Mouse (Mus musculus): ENCODE data around the gene Onecut3. TPM values are rescaled to one million over a fixed set of nuclear protein-coding genes. Genes with fewer than 3 reads are reported as not detected.
A peak's percentile ranks its signal among the peaks of the same experiment; 100 is the strongest.

The Onecut3 gene
- polyA plus RNA-seq, 1 experiment from 2014 or later: not detected

DNA sequence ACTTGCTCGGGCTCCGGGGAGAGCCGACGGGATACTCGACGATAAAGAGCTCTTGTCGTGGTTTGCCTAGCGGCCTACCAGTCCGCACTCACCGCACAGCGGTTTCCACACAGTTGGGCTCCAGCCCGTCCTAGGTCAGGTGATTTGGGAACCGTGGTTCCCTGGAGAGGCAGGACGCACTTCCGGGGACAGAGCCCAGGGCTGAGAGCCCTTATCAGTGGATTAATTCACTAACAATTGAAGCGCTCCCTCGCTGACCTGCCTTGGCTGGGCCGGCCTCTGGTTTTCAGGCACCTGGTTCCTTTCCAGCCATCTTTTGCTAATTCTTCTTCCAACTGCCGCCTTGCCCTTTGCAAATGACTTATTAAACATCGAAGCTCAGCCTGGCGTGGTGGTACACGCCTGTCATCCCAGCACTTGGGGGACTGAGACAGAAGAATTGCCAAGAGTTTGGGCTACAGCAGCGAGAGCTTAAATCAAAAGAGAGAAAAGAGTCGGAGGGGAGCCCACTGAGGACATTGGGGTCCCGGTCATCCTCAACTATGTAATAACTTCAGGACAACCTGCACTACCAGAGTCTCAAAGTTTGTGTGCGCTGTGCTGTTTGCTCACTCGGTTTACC is 9.1 kb downstream of the Onecut3 start:
- no peak overlapping the region for H3K9ac ChIP-seq
- peaks cover 88% of the 10 kb centered on the region for H3K27me3 ChIP-seq
- peaks cover 15% of the 10 kb centered on the region for H3K4me1 ChIP-seq (replicated peaks)
- no peaks in the 10 kb centered on the region for H3K9me3 ChIP-seq (replicated peaks)
- no peaks in the 10 kb centered on the region for H3K36me3 ChIP-seq
- H3K4me3 ChIP-seq: peak overlapping the region; percentile 21
- 3% methylated on average over 27 of the region's 27 CpGs for WGBS
- no peak overlapping the region for H3K27ac ChIP-seq
- ATAC-seq (replicated peaks; ENCODE audit: insufficient number of reproducible peaks, insufficient read depth, low FRiP score, low read depth): no peak
- H3K4me2 ChIP-seq: peak overlapping the region; percentile 43

DNA sequence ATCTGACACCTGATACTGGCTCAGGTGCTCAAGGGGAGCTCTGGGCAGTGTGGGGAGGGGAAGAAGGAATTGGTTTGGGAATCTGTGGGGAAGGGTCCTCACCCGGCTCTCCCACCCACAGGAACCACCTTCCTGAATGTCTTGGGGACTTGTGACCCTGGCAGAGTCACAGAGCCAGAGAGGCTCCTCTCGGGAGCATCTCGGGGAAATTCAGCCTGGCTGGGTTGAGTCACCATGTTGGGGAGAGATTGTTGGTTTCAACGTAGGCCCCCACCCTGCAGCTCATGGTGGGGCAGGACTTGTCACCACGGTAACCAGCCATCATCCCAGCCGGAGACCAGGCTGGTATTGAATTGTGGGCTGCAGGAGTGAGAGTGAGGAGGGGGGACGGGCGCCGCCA is 10.1 kb downstream of the Onecut3 start:
- no peak for ATAC-seq (replicated peaks; ENCODE audit: insufficient number of reproducible peaks, insufficient read depth, low FRiP score, low read depth)
- 4% methylated on average over 9 of the region's 9 CpGs for WGBS

DNA sequence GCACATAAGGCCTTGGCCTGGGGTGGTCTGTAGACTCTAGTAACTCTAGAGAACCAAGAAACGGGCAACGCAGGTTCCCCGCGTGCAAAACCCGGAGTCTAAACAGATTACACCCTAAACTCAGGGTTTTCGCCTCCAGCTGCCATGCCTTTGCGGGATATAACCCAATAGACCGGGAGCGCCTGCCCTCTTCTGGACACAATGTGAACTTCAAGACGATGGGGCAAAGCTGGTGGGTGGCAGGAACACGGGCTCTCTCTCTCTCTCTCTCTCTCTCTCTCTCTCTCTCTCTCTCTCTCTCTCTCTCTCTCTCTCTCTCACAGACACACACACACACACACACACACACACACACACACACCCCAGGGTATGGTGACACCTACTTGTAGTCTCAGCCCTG is 11.6 kb downstream of the Onecut3 start:
- Histone ChIP-seq H3K36me3 (no peaks in the 10 kb centered on the region), H3K4me3 (no peak overlapping the region), H3K27me3 (peaks cover 73% of the 10 kb centered on the region), H3K9me3 (replicated peaks) (no peaks in the 10 kb centered on the region), H3K9ac (no peak overlapping the region), H3K27ac (no peak overlapping the region), H3K4me1 (replicated peaks) (peaks cover 20% of the 10 kb centered on the region), H3K4me2 (no peak overlapping the region)
- no peak for ATAC-seq (replicated peaks; ENCODE audit: insufficient number of reproducible peaks, insufficient read depth, low FRiP score, low read depth)
- WGBS: under 1% methylated on average over 11 of the region's 11 CpGs

More for the DNA sequence above, 10.1 kb downstream of the Onecut3 start:
- peaks cover 18% of the 10 kb centered on the region for H3K4me1 ChIP-seq (replicated peaks)
- H3K9me3 ChIP-seq (replicated peaks): no peaks in the 10 kb centered on the region
- H3K4me3 ChIP-seq: no peak overlapping the region
- peaks cover 83% of the 10 kb centered on the region for H3K27me3 ChIP-seq
- no peak overlapping the region for H3K4me2 ChIP-seq
- no peak overlapping the region for H3K27ac ChIP-seq
- H3K36me3 ChIP-seq: no peaks in the 10 kb centered on the region
- H3K9ac ChIP-seq: no peak overlapping the region

DNA sequence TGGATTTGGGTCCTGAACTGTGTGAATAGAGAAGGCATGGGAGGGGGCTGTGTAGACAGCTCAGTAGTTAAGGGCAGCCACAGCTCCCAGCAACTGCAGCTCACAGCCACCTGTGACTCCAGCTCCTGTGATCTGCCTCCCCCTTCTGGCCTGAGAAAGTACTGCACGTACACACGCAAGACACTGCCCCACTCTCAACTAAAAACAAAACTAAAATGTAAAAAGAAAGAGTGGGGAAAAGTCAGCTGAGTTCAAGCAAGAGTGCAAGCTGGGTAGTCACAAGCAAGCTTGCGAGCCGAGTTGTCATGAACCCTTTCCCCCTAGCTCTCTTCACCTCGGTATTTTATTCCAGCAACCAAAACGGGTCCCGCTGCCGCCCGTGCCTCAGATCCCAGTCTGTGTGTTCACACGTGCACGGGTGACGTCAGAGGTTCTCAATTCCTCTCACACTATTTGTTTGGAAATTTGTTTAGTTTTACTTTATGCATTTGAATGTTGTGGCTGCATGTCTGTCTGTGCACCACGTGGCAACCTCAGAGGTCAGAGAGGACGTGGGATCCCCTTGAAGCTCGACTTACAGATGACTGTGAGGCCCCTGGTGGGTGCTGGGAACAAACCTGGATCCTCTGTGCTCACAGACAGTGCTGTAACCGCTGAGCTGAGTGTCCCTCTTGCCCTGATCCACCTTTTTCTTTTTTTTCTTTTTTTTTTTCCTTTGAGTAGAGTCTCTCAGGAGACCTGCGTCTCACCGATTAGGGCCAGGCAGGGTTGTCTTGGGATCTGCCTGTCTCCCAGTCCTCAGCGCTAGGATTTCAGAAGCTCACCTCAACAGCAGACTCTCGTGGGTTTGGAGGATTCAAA is 15.0 kb downstream of the Onecut3 start:
- Histone ChIP-seq H3K27me3 (peaks cover 76% of the 10 kb centered on the region), H3K4me3 (peak overlapping the region; percentile 44), H3K4me2 (peak overlapping the region; percentile 74), H3K4me1 (replicated peaks) (peaks cover 11% of the 10 kb centered on the region; the same call in 1 of the 2 replicates), H3K9ac (peak overlapping the region; percentile 44), H3K9me3 (replicated peaks) (no peaks in the 10 kb centered on the region), H3K36me3 (no peaks in the 10 kb centered on the region), H3K27ac (no peak overlapping the region)
- peak; percentile 52; the same call in 1 of the 2 replicates for ATAC-seq (replicated peaks; ENCODE audit: insufficient number of reproducible peaks, insufficient read depth, low FRiP score, low read depth)
- WGBS: 8% methylated on average over 20 of the region's 20 CpGs

DNA sequence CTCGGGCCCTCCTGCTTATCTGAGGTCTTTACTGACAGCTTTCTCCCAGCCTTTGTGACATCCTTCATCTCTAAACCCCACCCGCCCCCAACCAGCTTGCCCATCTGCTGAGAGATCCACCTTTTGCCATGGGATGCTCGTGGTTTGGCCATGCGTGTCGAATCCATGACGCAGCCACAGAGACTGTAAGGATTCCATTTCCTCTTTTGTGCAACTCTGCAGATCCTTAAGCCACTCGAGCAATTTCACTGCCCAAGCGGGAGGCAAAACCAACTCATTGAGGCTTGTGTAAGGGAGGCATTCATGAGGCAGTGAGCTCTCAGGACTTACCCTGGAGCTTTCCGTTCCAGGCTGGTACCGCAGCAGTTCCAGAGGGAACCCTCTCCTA is 15.6 kb downstream of the Onecut3 start:
- Histone ChIP-seq H3K36me3 (no peaks in the 10 kb centered on the region), H3K4me2 (peak overlapping the region; percentile 74; the same call in 1 of the 2 replicates), H3K4me3 (no peak overlapping the region), H3K9me3 (replicated peaks) (no peaks in the 10 kb centered on the region), H3K27me3 (peaks cover 76% of the 10 kb centered on the region), H3K9ac (no peak overlapping the region), H3K4me1 (replicated peaks) (peaks cover 11% of the 10 kb centered on the region; the same call in 1 of the 2 replicates), H3K27ac (no peak overlapping the region)
- WGBS: 49% methylated on average over 10 of the region's 10 CpGs
- ATAC-seq (replicated peaks; ENCODE audit: insufficient number of reproducible peaks, insufficient read depth, low FRiP score, low read depth): no peak

DNA sequence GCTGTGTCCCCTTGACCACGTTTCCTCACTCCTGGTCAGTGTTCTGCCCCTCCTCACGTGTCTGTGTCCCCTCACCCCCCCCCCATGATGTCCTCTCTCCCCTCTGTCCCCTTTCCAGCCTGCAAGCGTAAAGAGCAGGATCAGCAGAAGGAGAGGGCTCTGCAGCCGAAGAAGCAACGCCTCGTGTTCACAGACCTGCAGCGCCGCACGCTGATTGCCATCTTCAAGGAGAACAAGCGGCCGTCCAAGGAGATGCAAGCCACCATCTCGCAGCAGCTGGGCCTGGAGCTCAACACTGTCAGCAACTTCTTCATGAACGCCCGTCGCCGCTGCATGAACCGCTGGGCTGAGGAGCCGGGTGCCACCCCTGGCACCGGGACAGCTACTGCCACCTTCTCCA is 19.1 kb downstream of the Onecut3 start:
- peaks cover 59% of the 10 kb centered on the region for H3K27me3 ChIP-seq
- peak overlapping the region; percentile 32; the same call in 1 of the 2 replicates for H3K4me2 ChIP-seq
- H3K9ac ChIP-seq: peak overlapping the region; percentile 28

DNA sequence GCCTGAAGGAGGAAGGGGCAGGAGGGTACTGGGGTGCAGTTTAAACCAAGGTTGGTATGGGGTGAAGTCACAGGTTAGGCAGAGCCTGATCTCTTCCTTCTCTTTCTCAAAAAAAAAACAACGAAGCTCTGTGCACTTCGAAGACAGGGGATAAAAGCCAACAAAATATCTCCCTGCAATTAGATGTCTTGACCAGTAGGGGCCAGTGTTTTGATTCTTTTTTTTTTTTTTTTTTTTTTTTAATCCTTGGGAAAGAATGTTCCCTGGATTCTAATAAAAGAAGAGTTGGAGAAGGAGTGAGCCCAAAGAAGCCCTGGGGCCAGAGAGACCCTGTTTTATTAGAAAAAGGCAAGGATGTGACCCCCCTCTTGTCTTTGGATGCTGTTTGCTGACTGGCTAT is 24.7 kb downstream of the Onecut3 start:
- no peak for ATAC-seq (replicated peaks; ENCODE audit: insufficient number of reproducible peaks, insufficient read depth, low FRiP score, low read depth)
- H3K36me3 ChIP-seq: no peaks in the 10 kb centered on the region
- no peak overlapping the region for H3K9ac ChIP-seq
- no peak overlapping the region for H3K27ac ChIP-seq
- H3K4me3 ChIP-seq: no peak overlapping the region
- peaks cover 21% of the 10 kb centered on the region for H3K27me3 ChIP-seq
- H3K4me1 ChIP-seq (replicated peaks): no peaks in the 10 kb centered on the region
- 66% methylated on average over 2 of the region's 2 CpGs for WGBS
- H3K9me3 ChIP-seq (replicated peaks): no peaks in the 10 kb centered on the region
- no peak overlapping the region for H3K4me2 ChIP-seq

More for the DNA sequence above, 19.1 kb downstream of the Onecut3 start:
- no peak for ATAC-seq (replicated peaks; ENCODE audit: insufficient number of reproducible peaks, insufficient read depth, low FRiP score, low read depth)
- Histone ChIP-seq H3K9me3 (replicated peaks) (no peaks in the 10 kb centered on the region), H3K36me3 (no peaks in the 10 kb centered on the region), H3K4me3 (0 out of 2 replicates have a peak overlapping the region, but pooled peaks have one; percentile 13), H3K27ac (no peak overlapping the region), H3K4me1 (replicated peaks) (peaks cover 9% of the 10 kb centered on the region; the same call in 1 of the 2 replicates)
- 11% methylated on average over 19 of the region's 19 CpGs for WGBS

DNA sequence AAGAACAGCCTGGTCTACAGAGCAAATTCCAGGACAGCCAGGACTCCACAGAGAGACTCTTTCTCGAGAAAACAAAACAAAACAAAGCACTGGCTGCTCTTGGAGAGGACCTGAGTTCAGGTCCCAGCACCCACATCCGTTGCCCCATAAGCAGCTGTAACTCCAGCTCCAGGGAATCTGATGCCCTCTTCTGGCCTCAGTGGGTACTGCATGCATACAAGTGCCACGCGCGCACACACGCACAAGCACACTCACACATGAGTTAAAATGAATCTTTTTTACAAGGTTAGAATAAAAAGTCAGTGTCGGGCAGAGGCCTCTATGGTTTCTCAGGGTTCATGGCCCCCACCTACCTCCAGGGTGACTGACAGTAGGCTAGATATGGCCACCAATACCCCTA is 28.7 kb downstream of the Onecut3 start:
- Histone ChIP-seq H3K4me1 (replicated peaks) (0 out of 2 replicates have a peak, but pooled peaks cover 3% of the 10 kb centered on the region), H3K4me3 (no peak overlapping the region), H3K27ac (no peak overlapping the region), H3K36me3 (no peaks in the 10 kb centered on the region), H3K9ac (no peak overlapping the region), H3K27me3 (peaks cover 8% of the 10 kb centered on the region; the same call in 1 of the 2 replicates), H3K9me3 (replicated peaks) (no peaks in the 10 kb centered on the region), H3K4me2 (no peak overlapping the region)
- ATAC-seq (replicated peaks; ENCODE audit: insufficient number of reproducible peaks, insufficient read depth, low FRiP score, low read depth): no peak
- 93% methylated on average over 7 of the region's 7 CpGs for WGBS

DNA sequence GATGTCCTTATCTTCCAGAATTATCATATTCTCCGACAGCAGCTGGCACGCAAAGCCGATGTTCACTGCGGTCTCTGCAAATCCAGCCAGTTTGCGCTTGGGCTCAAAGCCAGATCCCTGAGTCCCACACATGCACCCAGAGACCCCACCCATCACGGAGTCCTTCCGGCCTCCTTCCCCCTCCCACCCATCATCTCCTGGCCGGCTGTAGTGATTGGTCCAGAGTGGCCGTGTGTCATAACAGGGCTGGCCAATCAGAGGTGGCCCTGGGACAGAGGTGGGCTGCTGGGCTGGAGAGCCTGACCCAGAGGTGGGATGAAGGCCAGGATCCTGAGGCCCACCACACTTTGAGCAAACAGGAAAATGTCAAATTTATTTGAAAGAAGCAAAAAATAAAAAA is 31.5 kb downstream of the Onecut3 start:
- Histone ChIP-seq H3K4me3 (no peak overlapping the region), H3K27me3 (peaks cover 8% of the 10 kb centered on the region; the same call in 1 of the 2 replicates), H3K4me1 (replicated peaks) (0 out of 2 replicates have a peak, but pooled peaks cover 3% of the 10 kb centered on the region), H3K27ac (no peak overlapping the region), H3K9me3 (replicated peaks) (no peaks in the 10 kb centered on the region), H3K36me3 (no peaks in the 10 kb centered on the region), H3K4me2 (no peak overlapping the region), H3K9ac (no peak overlapping the region)
- ATAC-seq (replicated peaks; ENCODE audit: insufficient number of reproducible peaks, insufficient read depth, low FRiP score, low read depth): no peak; the same call in 1 of the 2 replicates
- 20% methylated on average over 9 of the region's 9 CpGs for WGBS

DNA sequence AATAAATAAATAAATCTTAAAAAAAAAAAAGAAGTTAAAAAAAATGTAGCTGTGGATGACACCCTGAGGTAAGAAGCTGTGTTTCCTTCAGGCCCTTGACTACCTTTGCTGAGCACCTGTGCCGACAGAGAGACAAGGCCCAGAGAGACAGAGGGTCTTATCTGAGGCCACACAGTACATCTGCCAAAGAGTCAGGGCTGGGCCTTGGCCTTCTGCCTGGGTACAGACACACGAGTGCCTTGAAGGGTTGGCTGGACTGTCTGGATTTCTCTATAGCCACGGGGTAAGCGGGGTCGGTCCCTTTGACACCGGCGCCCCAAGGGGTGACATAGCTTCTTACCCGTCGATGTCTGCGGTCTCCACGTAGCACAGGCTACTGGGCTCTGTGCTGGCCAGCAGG is 38.1 kb downstream of the Onecut3 start:
- ATAC-seq (replicated peaks; ENCODE audit: insufficient number of reproducible peaks, insufficient read depth, low FRiP score, low read depth): no peak
- Histone ChIP-seq H3K27me3 (peaks cover 25% of the 10 kb centered on the region), H3K4me3 (no peak overlapping the region), H3K4me1 (replicated peaks) (peaks cover 9% of the 10 kb centered on the region), H3K4me2 (no peak overlapping the region), H3K9me3 (replicated peaks) (no peaks in the 10 kb centered on the region), H3K9ac (no peak overlapping the region), H3K27ac (no peak overlapping the region), H3K36me3 (no peaks in the 10 kb centered on the region)
- WGBS: 82% methylated on average over 11 of the region's 11 CpGs

DNA sequence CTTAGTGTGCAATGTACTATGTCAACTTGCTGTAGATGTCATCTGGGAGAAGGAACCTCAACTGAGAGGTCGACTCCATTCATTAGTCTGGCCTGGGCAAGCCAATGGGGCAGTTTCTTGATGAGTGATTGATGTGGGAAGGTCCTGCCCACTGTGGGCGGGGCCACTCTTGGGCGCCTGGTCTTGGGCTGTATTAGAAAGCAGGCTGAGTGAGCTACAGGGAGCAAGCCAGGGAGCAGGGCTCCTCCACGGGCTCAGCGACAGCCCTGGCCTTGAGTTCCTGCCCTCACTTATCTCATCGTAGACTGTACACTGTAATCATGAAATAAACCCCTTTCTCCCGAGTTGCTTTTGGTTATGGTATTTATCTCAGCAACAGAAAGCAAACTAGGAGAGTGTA is 39.1 kb downstream of the Onecut3 start:
- Histone ChIP-seq H3K36me3 (no peaks in the 10 kb centered on the region), H3K9me3 (replicated peaks) (no peaks in the 10 kb centered on the region), H3K4me3 (no peak overlapping the region), H3K9ac (no peak overlapping the region), H3K27me3 (peaks cover 29% of the 10 kb centered on the region), H3K27ac (no peak overlapping the region), H3K4me1 (replicated peaks) (peaks cover 18% of the 10 kb centered on the region), H3K4me2 (no peak overlapping the region)
- ATAC-seq (replicated peaks; ENCODE audit: insufficient number of reproducible peaks, insufficient read depth, low FRiP score, low read depth): no peak
- WGBS: 12% methylated on average over 7 of the region's 7 CpGs
